Mouse (Mus musculus): ENCODE data around the gene Sema4b.

DNA sequence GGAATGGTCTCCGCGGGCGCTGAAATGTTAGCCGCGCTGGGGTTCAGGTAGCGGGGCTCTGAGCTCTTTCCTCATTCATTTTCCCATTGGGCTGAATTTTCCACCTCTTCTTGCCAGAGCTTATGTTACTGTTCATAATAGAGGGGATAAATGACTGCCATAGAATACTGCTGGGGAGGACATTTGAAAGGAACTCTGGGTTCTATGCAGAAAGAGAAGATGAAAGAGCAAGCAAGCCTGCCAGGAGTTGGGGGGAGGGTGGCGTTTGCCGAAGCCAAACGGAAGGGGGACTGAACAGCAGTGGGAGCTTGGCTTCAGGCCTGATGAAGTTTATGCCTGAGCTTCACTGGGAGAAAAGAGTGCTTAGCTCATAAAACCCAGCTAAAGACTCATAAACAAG is 37.3 kb upstream of the Sema4b start:
- TF ChIP-seq CTCF (IDR thresholded peaks at IDR 0.05; ENCODE audit: low read depth): no peak
- TF ChIP-seq EP300 (IDR thresholded peaks at IDR 0.05; ENCODE audit: low read depth): no peak

Data from liver, postnatal 0 days (tissue).